Mouse (Mus musculus): Measurements from ENCODE around the gene Nav2. TPM values are rescaled to one million over a fixed set of nuclear protein-coding genes. Genes with fewer than 3 reads are reported as not detected.

Gene Nav2
- polyA plus RNA-seq, 1 experiment: 48.9 TPM

GRCm38 (mm10) chr7:49242261-49242660, 333.7 kb downstream of the Nav2 start:
- no peak for DNase-seq (ENCODE audit: extremely low spot score in 1 of 2, low spot score in 1 of 2)

GRCm38 (mm10) chr7:49243079-49243478, 334.6 kb downstream of the Nav2 start:
- DNase-seq (ENCODE audit: extremely low spot score in 1 of 2, low spot score in 1 of 2): no peak

- peak; percentile 66 to 93 for DNase-seq (ENCODE audit: extremely low spot score in 1 of 2, low spot score in 1 of 2)
Observed at GRCm38 (mm10) chr7:49245537-49246239, 337.2 kb downstream of the Nav2 start.

- no peak for DNase-seq (ENCODE audit: extremely low spot score in 1 of 2, low spot score in 1 of 2)
Observed at GRCm38 (mm10) chr7:49246240-49246578, 337.7 kb downstream of the Nav2 start.

- no peak for DNase-seq (ENCODE audit: extremely low spot score in 1 of 2, low spot score in 1 of 2)
Observed at GRCm38 (mm10) chr7:49246584-49247481, 338.3 kb downstream of the Nav2 start.

- peak; percentile 61 to 74 for DNase-seq (ENCODE audit: extremely low spot score in 1 of 2, low spot score in 1 of 2)
Observed at GRCm38 (mm10) chr7:49247744-49248331, 339.3 kb downstream of the Nav2 start.

- DNase-seq (ENCODE audit: extremely low spot score in 1 of 2, low spot score in 1 of 2): peak in 1 of 2 experiments; percentile 80
Observed at GRCm38 (mm10) chr7:49248333-49249086, 340.0 kb downstream of the Nav2 start.

- DNase-seq (ENCODE audit: extremely low spot score in 1 of 2, low spot score in 1 of 2): no peak
Observed at GRCm38 (mm10) chr7:49249462-49249861, 340.9 kb downstream of the Nav2 start.

- peak; percentile 81 to 96 for DNase-seq (ENCODE audit: extremely low spot score in 1 of 2, low spot score in 1 of 2)
Observed at GRCm38 (mm10) chr7:49249996-49250395, 341.5 kb downstream of the Nav2 start.

GRCm38 (mm10) chr7:49250581-49251307, 342.2 kb downstream of the Nav2 start:
- DNase-seq (ENCODE audit: extremely low spot score in 1 of 2, low spot score in 1 of 2): no peak

GRCm38 (mm10) chr7:49251308-49251638, 342.8 kb downstream of the Nav2 start:
- DNase-seq (ENCODE audit: extremely low spot score in 1 of 2, low spot score in 1 of 2): no peak

- DNase-seq (ENCODE audit: extremely low spot score in 1 of 2, low spot score in 1 of 2): no peak
Observed at GRCm38 (mm10) chr7:49252444-49252843, 343.9 kb downstream of the Nav2 start.

GRCm38 (mm10) chr7:49252902-49253301, 344.4 kb downstream of the Nav2 start:
- no peak for DNase-seq (ENCODE audit: extremely low spot score in 1 of 2, low spot score in 1 of 2)

GRCm38 (mm10) chr7:49255053-49255452, 346.5 kb downstream of the Nav2 start:
- DNase-seq (ENCODE audit: extremely low spot score in 1 of 2, low spot score in 1 of 2): no peak

- DNase-seq (ENCODE audit: extremely low spot score in 1 of 2, low spot score in 1 of 2): no peak
Observed at GRCm38 (mm10) chr7:49257234-49257906, 348.9 kb downstream of the Nav2 start.

- peak in 1 of 2 experiments; percentile 68 for DNase-seq (ENCODE audit: extremely low spot score in 1 of 2, low spot score in 1 of 2)
Observed at GRCm38 (mm10) chr7:49258088-49258487, 349.6 kb downstream of the Nav2 start.

GRCm38 (mm10) chr7:49261941-49262511, 353.5 kb downstream of the Nav2 start:
- no peak for DNase-seq (ENCODE audit: extremely low spot score in 1 of 2, low spot score in 1 of 2)

- no peak for DNase-seq (ENCODE audit: extremely low spot score in 1 of 2, low spot score in 1 of 2)
Observed at GRCm38 (mm10) chr7:49266422-49266821, 357.9 kb downstream of the Nav2 start.

- DNase-seq (ENCODE audit: extremely low spot score in 1 of 2, low spot score in 1 of 2): peak; percentile 81 to 83
Observed at GRCm38 (mm10) chr7:49267621-49268325, 359.3 kb downstream of the Nav2 start.

All from frontal cortex, adult 2 months (tissue).